Mouse (Mus musculus) thymus, adult 2 months (tissue): ENCODE data around the gene H2-Ab1. TPM values are rescaled to one million over a fixed set of nuclear protein-coding genes. Genes with fewer than 3 reads are reported as not detected.
A peak's percentile ranks its signal among the peaks of the same experiment; 100 is the strongest.

Experiments used
- DNase-seq: peaks from one replicate; pipeline ENCODE4 v3.0.0; 2021
- H3K27ac ChIP-seq: fragments of 200-500 bp; 2 replicates; pipeline ENCODE4 v1.5.1; 2012; ENCODE audit warnings: low read length, control low read depth; ENCODE audit not compliant: control insufficient read depth, insufficient read depth
- H3K27me3 ChIP-seq: fragments of 200-500 bp; 2 replicates; pipeline ENCODE4 v1.6.1; 2012; ENCODE audit warnings: mild to moderate bottlenecking, low read length, moderate library complexity, mixed read lengths; ENCODE audit not compliant: control insufficient read depth, insufficient read depth
- H3K36me3 ChIP-seq: fragments of 200-500 bp; 2 replicates; pipeline ENCODE4 v1.6.1; 2012; ENCODE audit warnings: mild to moderate bottlenecking, low read length, moderate library complexity; ENCODE audit not compliant: control insufficient read depth, insufficient read depth
- H3K4me1 ChIP-seq: fragments of 200-500 bp; replicated peaks from 2 replicates; pipeline ENCODE4 v1.6.1; 2012; ENCODE audit warnings: low read length; ENCODE audit not compliant: control insufficient read depth, insufficient read depth
- H3K4me3 ChIP-seq: fragments of 200-500 bp; 2 replicates; pipeline ENCODE4 v1.5.1; 2012; ENCODE audit warnings: mild to moderate bottlenecking, low read length, control low read depth, moderate library complexity; ENCODE audit not compliant: control insufficient read depth, insufficient read depth
- CTCF ChIP-seq: fragments of 200-500 bp; IDR thresholded peaks from 2 replicates; pipeline ENCODE4 v1.5.1; 2012; ENCODE audit warnings: mild to moderate bottlenecking, control low read depth, low read length, moderate library complexity, borderline replicate concordance; ENCODE audit not compliant: control insufficient read depth, poor library complexity, insufficient read depth; ENCODE audit errors: extremely low read depth
- POLR2A ChIP-seq: fragments of 200-500 bp; IDR thresholded peaks from 2 replicates; pipeline ENCODE4 v1.6.1; 2012; ENCODE audit warnings: mild to moderate bottlenecking, low read length, control low read depth, moderate library complexity; ENCODE audit not compliant: control insufficient read depth, poor library complexity, insufficient read depth; ENCODE audit errors: extremely low read depth
- WGBS: fragments of 180-500 bp; shearing (Covaris S2); methylation state at CpG from one replicate; pipeline ENCODE4 v1.1.7; 2018; 5-methylcytosine and 5-hydroxymethylcytosine counted together
- polyA plus RNA-seq: library from polyadenylated mRNA; depleted of rRNA; stranded (reverse); fragments of >200 nt; gene quantifications from 2 replicates; pipeline ENCODE4 v1.2.3, GENCODE M21; 2012

Gene H2-Ab1
- polyA plus RNA-seq, 1 experiment, result 4,004 TPM

DNA sequence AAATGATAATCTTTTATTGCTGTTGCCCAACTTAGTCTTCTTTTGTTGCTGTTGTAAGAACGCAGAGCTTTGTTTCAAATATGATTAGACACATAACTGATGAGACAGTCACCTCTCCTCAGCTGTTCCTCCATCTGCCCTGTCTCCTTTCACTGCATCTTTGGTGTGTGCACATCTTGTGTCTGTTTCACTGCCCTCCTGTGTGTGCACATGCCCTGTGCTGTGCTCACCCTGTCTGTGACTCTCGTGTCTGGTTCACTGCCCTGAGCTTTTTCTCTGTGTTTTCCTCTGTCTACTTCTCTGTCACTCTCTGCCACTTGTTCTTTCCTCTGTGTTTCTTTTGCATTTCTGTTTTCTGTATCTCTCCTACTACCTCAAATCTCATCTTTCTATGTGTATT lies 12.7 kb downstream of the H2-Ab1 start:
- no peak for TF ChIP-seq POLR2A
- no peak for DNase-seq
- 92% methylated on average over 2 of the region's 2 CpGs for WGBS
- Histone ChIP-seq H3K27me3 (peaks cover 1% of the 10 kb centered on the region; the same call in 1 of the 2 replicates), H3K4me1 (peaks cover under 1% of the 10 kb centered on the region), H3K4me3 (no peak overlapping the region), H3K27ac (no peak overlapping the region), H3K36me3 (no peaks in the 10 kb centered on the region)

GRCm38 (mm10) chr17:34270940-34271339 lies 13.5 kb downstream of the H2-Ab1 start:
- Histone ChIP-seq H3K27ac (no peak overlapping the region), H3K4me3 (no peak overlapping the region), H3K27me3 (no peaks in the 10 kb centered on the region), H3K4me1 (no peaks in the 10 kb centered on the region), H3K36me3 (no peaks in the 10 kb centered on the region)
- no peak for TF ChIP-seq CTCF
- no peak for TF ChIP-seq POLR2A
- no peak for DNase-seq
- WGBS, result 90% methylated on average over 2 of the region's 2 CpGs

DNA sequence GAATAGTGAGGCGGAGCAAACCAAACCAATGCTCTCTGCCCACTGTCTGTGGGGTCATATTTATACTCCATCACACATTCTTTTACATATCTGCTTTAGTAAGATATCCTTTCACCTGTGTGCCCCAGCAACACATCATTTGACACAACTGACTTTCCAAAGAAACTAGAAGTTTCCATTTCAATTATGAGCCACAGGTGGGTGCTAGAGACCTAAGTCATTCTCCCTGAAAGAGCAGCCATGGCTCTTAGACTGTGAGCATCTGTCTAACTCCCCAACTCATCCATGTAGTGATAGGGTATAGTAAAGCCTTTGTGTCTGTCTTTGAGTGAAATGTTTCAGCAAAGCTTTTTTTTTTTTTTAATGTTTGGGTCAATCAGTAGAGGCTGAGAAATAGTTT lies 14.6 kb downstream of the H2-Ab1 start:
- no peak for DNase-seq
- no peaks in the 10 kb centered on the region for H3K36me3 ChIP-seq
- no peak overlapping the region for H3K4me3 ChIP-seq
- H3K27me3 ChIP-seq, result no peaks in the 10 kb centered on the region
- 100% methylated on average over 1 of the region's 1 CpGs for WGBS
- H3K27ac ChIP-seq, result no peak overlapping the region
- H3K4me1 ChIP-seq, result no peaks in the 10 kb centered on the region
- no peak for TF ChIP-seq POLR2A
- no peak for TF ChIP-seq CTCF

GRCm38 (mm10) chr17:34280499-34281038 lies 23.1 kb downstream of the H2-Ab1 start:
- H3K27me3 ChIP-seq, result no peaks in the 10 kb centered on the region
- no peak overlapping the region for H3K4me3 ChIP-seq
- no peaks in the 10 kb centered on the region for H3K36me3 ChIP-seq
- no peaks in the 10 kb centered on the region for H3K4me1 ChIP-seq
- DNase-seq, result no peak
- no peak overlapping the region for H3K27ac ChIP-seq
- TF ChIP-seq CTCF (no peak), POLR2A (no peak)
- 91% methylated on average over 1 of the region's 1 CpGs for WGBS

GRCm38 (mm10) chr17:34281836-34282235 lies 24.3 kb downstream of the H2-Ab1 start:
- WGBS, result 76% methylated on average over 1 of the region's 1 CpGs
- TF ChIP-seq CTCF (no peak), POLR2A (no peak)
- H3K27me3 ChIP-seq, result no peaks in the 10 kb centered on the region

GRCm38 (mm10) chr17:34285371-34285770 lies 27.9 kb downstream of the H2-Ab1 start:
- H3K4me3 ChIP-seq, result no peak overlapping the region
- H3K4me1 ChIP-seq, result no peaks in the 10 kb centered on the region
- 90% methylated on average over 4 of the region's 4 CpGs for WGBS
- no peaks in the 10 kb centered on the region for H3K36me3 ChIP-seq
- no peaks in the 10 kb centered on the region for H3K27me3 ChIP-seq
- no peak overlapping the region for H3K27ac ChIP-seq
- no peak for TF ChIP-seq CTCF
- no peak for DNase-seq

More at GRCm38 (mm10) chr17:34281836-34282235, 24.3 kb downstream of the H2-Ab1 start:
- H3K4me1 ChIP-seq, result no peaks in the 10 kb centered on the region
- no peak overlapping the region for H3K27ac ChIP-seq
- no peak for DNase-seq
- H3K4me3 ChIP-seq, result no peak overlapping the region
- H3K36me3 ChIP-seq, result no peaks in the 10 kb centered on the region

DNA sequence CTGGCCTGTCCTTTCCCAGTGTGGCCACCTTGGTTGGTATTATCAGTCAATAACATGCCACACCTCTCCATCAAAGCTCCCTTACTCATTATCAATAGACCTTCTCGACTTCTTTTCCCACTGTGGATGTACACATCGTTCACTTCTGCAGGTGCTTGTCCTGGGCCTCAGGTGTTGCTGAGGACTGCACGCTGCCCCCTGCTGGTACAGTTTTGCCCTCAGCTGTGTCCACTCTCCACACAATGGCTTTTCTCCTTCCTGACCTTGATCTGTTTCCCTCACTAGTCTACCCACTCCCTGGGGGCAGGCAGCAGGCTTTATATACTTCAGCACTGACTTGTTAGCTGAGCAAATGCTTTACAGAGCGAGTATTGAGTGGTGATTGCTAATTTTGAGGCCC lies 28.4 kb downstream of the H2-Ab1 start:
- Histone ChIP-seq H3K36me3 (no peaks in the 10 kb centered on the region), H3K4me1 (no peaks in the 10 kb centered on the region), H3K27ac (no peak overlapping the region), H3K4me3 (no peak overlapping the region), H3K27me3 (no peaks in the 10 kb centered on the region)
- 72% methylated on average over 4 of the region's 4 CpGs for WGBS
- DNase-seq, result peak; percentile 57
- TF ChIP-seq CTCF (peak; percentile 74; the same call in 1 of the 2 replicates), POLR2A (no peak)
